Mouse (Mus musculus) C2C12 (cell line): ENCODE measurements around the gene Nr5a2. TPM values are rescaled to one million over a fixed set of nuclear protein-coding genes. Genes with fewer than 3 reads are reported as not detected.

Experiments used
- H3K27me3 ChIP-seq: one replicate; pipeline ENCODE4 v1.6.1; 2011; ENCODE audit not compliant: control insufficient read depth, insufficient read depth, insufficient read length
- H3K36me3 ChIP-seq: one replicate; pipeline ENCODE4 v1.6.1; 2011; ENCODE audit not compliant: control insufficient read depth, insufficient read depth
- H3K4me3 ChIP-seq: one replicate; pipeline ENCODE4 v1.5.1; 2011; ENCODE audit warnings: mild to moderate bottlenecking, control low read depth; ENCODE audit not compliant: poor library complexity, insufficient read depth, severe bottlenecking
- H3K79me2 ChIP-seq: one replicate; pipeline ENCODE4 v1.6.1; 2011; ENCODE audit not compliant: control insufficient read depth, insufficient read depth
- H3K79me3 ChIP-seq: one replicate; pipeline ENCODE4 v1.6.1; 2011; ENCODE audit warnings: low read depth, control low read depth
- H3ac ChIP-seq: one replicate; pipeline ENCODE3; 2011; ENCODE audit warnings: low read depth; ENCODE audit not compliant: control insufficient read depth, insufficient read length
- CEBPB ChIP-seq: IDR thresholded peaks from one replicate; pipeline ENCODE4 v1.6.1; 2011; ENCODE audit warnings: low read depth, mild to moderate bottlenecking, control low read depth, moderate library complexity
- CTCF ChIP-seq: IDR thresholded peaks from one replicate; pipeline ENCODE4 v1.5.1; 2011; ENCODE audit not compliant: control insufficient read depth, insufficient read depth, insufficient read length
- FOSL1 ChIP-seq: IDR thresholded peaks from one replicate; pipeline ENCODE4 v1.8.0; 2011; ENCODE audit warnings: mild to moderate bottlenecking, low read length; ENCODE audit not compliant: poor library complexity, insufficient read depth, severe bottlenecking
- MAX ChIP-seq: IDR thresholded peaks from one replicate; pipeline ENCODE4 v1.6.1; 2011; ENCODE audit warnings: mild to moderate bottlenecking, control low read depth
- MYOD1 ChIP-seq: IDR thresholded peaks from one replicate; pipeline ENCODE4 v1.6.1; 2011; ENCODE audit warnings: low read depth; ENCODE audit not compliant: control insufficient read depth, insufficient read length
- MYOG ChIP-seq: IDR thresholded peaks from one replicate; pipeline ENCODE4 v1.6.1; 2011; ENCODE audit not compliant: control insufficient read depth, insufficient read length; ENCODE audit errors: extremely low read depth
- USF1 ChIP-seq: IDR thresholded peaks from one replicate; pipeline ENCODE4 v1.6.1; 2011; ENCODE audit warnings: low read depth, mild to moderate bottlenecking, control low read depth, moderate library complexity
- polyA plus RNA-seq: library from polyadenylated mRNA; unstranded; fragments of >200 nt; fragmentation: generic; extraction: Trizol; gene quantifications from one replicate; pipeline ENCODE4 v1.2.1, GENCODE M21; 2012; ENCODE audit warnings: missing spikeins

Gene Nr5a2
- polyA plus RNA-seq, 1 experiment: not detected

- Histone ChIP-seq H3K36me3 (no peaks in the 10 kb centered on the region), H3K4me3 (no peak overlapping the region), H3K27me3 (peaks cover 27% of the 10 kb centered on the region), H3ac (no peak overlapping the region), H3K79me3 (no peaks in the 10 kb centered on the region), H3K79me2 (no peaks in the 10 kb centered on the region)
- no peak for TF ChIP-seq MYOG
- no peak for TF ChIP-seq CTCF
- TF ChIP-seq MYOD1: no peak
- TF ChIP-seq FOSL1: no peak
- no peak for TF ChIP-seq CEBPB
- TF ChIP-seq MAX: no peak
- no peak for TF ChIP-seq USF1
Measured at GRCm38 (mm10) chr1:136946404-136946803, 13.8 kb downstream of the Nr5a2 start.

- peaks cover 27% of the 10 kb centered on the region for H3K27me3 ChIP-seq
Measured at GRCm38 (mm10) chr1:136945876-136946275, 14.4 kb downstream of the Nr5a2 start.

GRCm38 (mm10) chr1:136945426-136945825 lies 14.8 kb downstream of the Nr5a2 start:
- Histone ChIP-seq H3K79me2 (no peaks in the 10 kb centered on the region), H3ac (no peak overlapping the region), H3K27me3 (peaks cover 27% of the 10 kb centered on the region), H3K79me3 (no peaks in the 10 kb centered on the region), H3K4me3 (no peak overlapping the region), H3K36me3 (no peaks in the 10 kb centered on the region)
- TF ChIP-seq MYOG (no peak), CTCF (no peak), FOSL1 (no peak), USF1 (no peak)

More at GRCm38 (mm10) chr1:136945876-136946275, 14.4 kb downstream of the Nr5a2 start:
- TF ChIP-seq CEBPB (no peak), MYOG (no peak), MAX (no peak), MYOD1 (no peak), USF1 (no peak), FOSL1 (no peak), CTCF (no peak)
- Histone ChIP-seq H3K4me3 (no peak overlapping the region), H3K79me2 (no peaks in the 10 kb centered on the region), H3K79me3 (no peaks in the 10 kb centered on the region), H3ac (no peak overlapping the region), H3K36me3 (no peaks in the 10 kb centered on the region)

GRCm38 (mm10) chr1:136940603-136941002 lies 19.6 kb downstream of the Nr5a2 start:
- Histone ChIP-seq H3K27me3 (peaks cover under 1% of the 10 kb centered on the region), H3K79me3 (no peaks in the 10 kb centered on the region), H3K79me2 (no peaks in the 10 kb centered on the region), H3K36me3 (no peaks in the 10 kb centered on the region), H3ac (no peak overlapping the region), H3K4me3 (no peak overlapping the region)
- TF ChIP-seq MYOD1 (no peak), MAX (no peak), CEBPB (no peak), MYOG (no peak), USF1 (no peak), CTCF (no peak), FOSL1 (no peak)

- Histone ChIP-seq H3K4me3 (no peak overlapping the region), H3ac (no peak overlapping the region), H3K79me3 (no peaks in the 10 kb centered on the region), H3K79me2 (no peaks in the 10 kb centered on the region), H3K27me3 (no peaks in the 10 kb centered on the region), H3K36me3 (no peaks in the 10 kb centered on the region)
- TF ChIP-seq CEBPB: no peak
- TF ChIP-seq MYOG: no peak
- TF ChIP-seq CTCF: no peak
- TF ChIP-seq FOSL1: no peak
- no peak for TF ChIP-seq USF1
- TF ChIP-seq MAX: no peak
- TF ChIP-seq MYOD1: no peak
Measured at GRCm38 (mm10) chr1:136939220-136939619, 21.0 kb downstream of the Nr5a2 start.

GRCm38 (mm10) chr1:136935960-136936324 lies 24.3 kb downstream of the Nr5a2 start:
- Histone ChIP-seq H3K36me3 (no peaks in the 10 kb centered on the region), H3K27me3 (peaks cover 4% of the 10 kb centered on the region), H3K79me2 (no peaks in the 10 kb centered on the region), H3ac (no peak overlapping the region), H3K79me3 (no peaks in the 10 kb centered on the region), H3K4me3 (no peak overlapping the region)
- TF ChIP-seq MYOD1 (no peak), MAX (no peak), CTCF (no peak), CEBPB (no peak), MYOG (no peak), FOSL1 (no peak), USF1 (no peak)
